Mouse (Mus musculus): ENCODE results near the gene Cryl1. TPM values are rescaled to one million over a fixed set of nuclear protein-coding genes. Genes with fewer than 3 reads are reported as not detected.

Gene Cryl1
- total RNA-seq, 2 experiments from 2014 or later, result 5.0 to 5.4 TPM

GRCm38 (mm10) chr14:57334833-57335232 lies 63.5 kb downstream of the Cryl1 start:
- intact Hi-C loops (cut with DNase I), result no loop called here
- DNase-seq, result no peak

- no peak for DNase-seq
- intact Hi-C loops (cut with DNase I), result no loop called here
These were observed 65.8 kb downstream of the Cryl1 start for GRCm38 (mm10) chr14:57332503-57332902.

- intact Hi-C loops (cut with DNase I), result no loop called here
- no peak for DNase-seq
These were observed 67.2 kb downstream of the Cryl1 start for GRCm38 (mm10) chr14:57331097-57331496.

GRCm38 (mm10) chr14:57329600-57329999 lies 68.7 kb downstream of the Cryl1 start:
- DNase-seq, result no peak
- intact Hi-C loops (cut with DNase I), result no loop called here

- DNase-seq, result no peak
- intact Hi-C loops (cut with DNase I), result no loop called here
These were observed 71.6 kb downstream of the Cryl1 start for GRCm38 (mm10) chr14:57326771-57327170.

GRCm38 (mm10) chr14:57318812-57319211 lies 79.5 kb downstream of the Cryl1 start:
- DNase-seq, result no peak

GRCm38 (mm10) chr14:57316662-57317600 lies 81.4 kb downstream of the Cryl1 start:
- intact Hi-C loops (cut with DNase I), result no loop called here
- no peak for DNase-seq

More at GRCm38 (mm10) chr14:57318812-57319211, 79.5 kb downstream of the Cryl1 start:
- intact Hi-C loops (cut with DNase I), result no loop called here

- no peak for DNase-seq
- intact Hi-C loops (cut with DNase I), result no loop called here
These were observed 82.4 kb downstream of the Cryl1 start for GRCm38 (mm10) chr14:57315976-57316375.

- DNase-seq, result no peak
- intact Hi-C loops (cut with DNase I), result no loop called here
These were observed 82.8 kb downstream of the Cryl1 start for GRCm38 (mm10) chr14:57315551-57315950.

GRCm38 (mm10) chr14:57301600-57302230 lies 96.6 kb downstream of the Cryl1 start:
- intact Hi-C loops (cut with DNase I), result no loop called here
- no peak for DNase-seq

GRCm38 (mm10) chr14:57300530-57300929 lies 97.8 kb downstream of the Cryl1 start:
- no peak for DNase-seq
- intact Hi-C loops (cut with DNase I), result no loop called here

GRCm38 (mm10) chr14:57297672-57298071 lies 100.7 kb downstream of the Cryl1 start:
- intact Hi-C loops (cut with DNase I), result no loop called here
- no peak for DNase-seq

GRCm38 (mm10) chr14:57291399-57291942 lies 106.9 kb downstream of the Cryl1 start:
- intact Hi-C loops (cut with DNase I), result no loop called here
- DNase-seq, result no peak

- no peak for DNase-seq
- intact Hi-C loops (cut with DNase I), result no loop called here
These were observed 109.2 kb downstream of the Cryl1 start for GRCm38 (mm10) chr14:57289105-57289504.

- DNase-seq, result no peak
- intact Hi-C loops (cut with DNase I), result no loop called here
These were observed 114.5 kb downstream of the Cryl1 start for GRCm38 (mm10) chr14:57283816-57284215.

GRCm38 (mm10) chr14:57282591-57282990 lies 115.7 kb downstream of the Cryl1 start:
- intact Hi-C loops (cut with DNase I), result no loop called here
- DNase-seq, result no peak

GRCm38 (mm10) chr14:57280835-57281234 lies 117.5 kb downstream of the Cryl1 start:
- DNase-seq, result no peak
- intact Hi-C loops (cut with DNase I), result no loop called here

- intact Hi-C loops (cut with DNase I), result no loop called here
- no peak for DNase-seq
These were observed 121.8 kb downstream of the Cryl1 start for GRCm38 (mm10) chr14:57276481-57277012.

- no peak for DNase-seq
- intact Hi-C loops (cut with DNase I), result no loop called here
These were observed 126.0 kb downstream of the Cryl1 start for GRCm38 (mm10) chr14:57272341-57272740.

- no peak for DNase-seq
- intact Hi-C loops (cut with DNase I), result no loop called here
These were observed 126.5 kb downstream of the Cryl1 start for GRCm38 (mm10) chr14:57271861-57272260.

- intact Hi-C loops (cut with DNase I), result no loop called here
- no peak for DNase-seq
These were observed 129.4 kb downstream of the Cryl1 start for GRCm38 (mm10) chr14:57268900-57269299.

All from gastrocnemius, postnatal 36 days (tissue).